Mouse (Mus musculus) CH12.LX (cell line): ENCODE data around the gene Washc1. TPM values are rescaled to one million over a fixed set of nuclear protein-coding genes. Genes with fewer than 3 reads are reported as not detected.
A peak's percentile ranks its signal among the peaks of the same experiment; 100 is the strongest.
"Not testable (repeated sequence)": the region's sequence is repeated elsewhere in the genome, so short reads cannot be mapped to it uniquely, and the experiment has no call there.

Experiments
- DNase-seq: peaks from one replicate; pipeline ENCODE4 v3.0.0-alpha.2; 2013; ENCODE audit errors: extremely low read depth
- H3K27ac ChIP-seq: 2 replicates; pipeline ENCODE4 v1.5.1; 2012; ENCODE audit warnings: low read depth, mild to moderate bottlenecking, control low read depth, moderate library complexity; ENCODE audit not compliant: insufficient read depth
- H3K27me3 ChIP-seq: replicated peaks from 2 replicates; pipeline ENCODE3; 2012; ENCODE audit warnings: inconsistent platforms
- H3K36me3 ChIP-seq, 2 experiments: replicated peaks in 1 of 2; 2 replicates each; pipeline versions ENCODE3 to v1.6.1; 2012; ENCODE audit warnings: inconsistent platforms in 1 of 2, low read length in 1 of 2, mild to moderate bottlenecking in 1 of 2, mixed read lengths in 1 of 2, moderate library complexity in 1 of 2; ENCODE audit not compliant: control insufficient read depth in 1 of 2, insufficient read depth in 1 of 2
- H3K4me1 ChIP-seq, 2 experiments: 2 replicates each; pipeline ENCODE4 v1.6.1; 2012; ENCODE audit warnings: inconsistent platforms in 1 of 2, moderate library complexity in 1 of 2; ENCODE audit not compliant: insufficient read depth in 2 of 2, control insufficient read depth in 1 of 2
- H3K4me2 ChIP-seq: 2 replicates; pipeline ENCODE4 v1.6.1; 2012; ENCODE audit warnings: low read depth, mild to moderate bottlenecking, control low read depth; ENCODE audit not compliant: poor library complexity, insufficient read depth, severe bottlenecking
- H3K4me3 ChIP-seq, 3 experiments: fragments of 150-350 bp in 1 of 3; sonication (generic) in 1 of 3; replicated peaks in 1 of 3; 2 replicates each; pipeline versions ENCODE3 to v1.5.1; 2011 to 2012; ENCODE audit warnings: low read depth in 2 of 3, low read length in 2 of 3, mild to moderate bottlenecking in 2 of 3, moderate library complexity in 2 of 3, control low read depth in 1 of 3, improper control_type of control experiment in 1 of 3, inconsistent platforms in 1 of 3, mixed read lengths in 1 of 3; ENCODE audit not compliant: poor library complexity in 1 of 3
- H3K79me2 ChIP-seq: replicated peaks from 2 replicates; pipeline ENCODE4 v1.6.1; 2012; ENCODE audit warnings: mild to moderate bottlenecking, moderate library complexity; ENCODE audit not compliant: control insufficient read depth, poor library complexity, insufficient read depth, severe bottlenecking; ENCODE audit errors: extremely low read depth
- H3K9ac ChIP-seq: 2 replicates; pipeline ENCODE4 v1.6.1; 2012; ENCODE audit warnings: low read depth, mild to moderate bottlenecking, control low read depth, moderate library complexity; ENCODE audit not compliant: insufficient read depth
- H3K9me3 ChIP-seq: replicated peaks from 2 replicates; pipeline ENCODE3; 2012; ENCODE audit warnings: low read length, inconsistent platforms, mixed read lengths
- BHLHE40 ChIP-seq: IDR thresholded peaks from 2 replicates; pipeline ENCODE4 v1.6.1; 2011; ENCODE audit warnings: mild to moderate bottlenecking, low read depth, low read length, improper control_type of control experiment
- CHD1 ChIP-seq: IDR thresholded peaks from 2 replicates; pipeline ENCODE4 v1.6.1; 2012; ENCODE audit warnings: low read depth, low read length, improper control_type of control experiment, inconsistent platforms
- CHD2 ChIP-seq: IDR thresholded peaks from 2 replicates; pipeline ENCODE4 v1.6.1; 2011; ENCODE audit warnings: low read length, improper control_type of control experiment
- CTCF ChIP-seq, 2 experiments: IDR thresholded peaks in 1 of 2; conservative IDR thresholded peaks in 1 of 2; 2 replicates each; pipeline ENCODE4 v1.5.1; 2011 to 2012; ENCODE audit warnings: low read depth in 2 of 2, low read length in 2 of 2, improper control_type of control experiment in 1 of 2, inconsistent platforms in 1 of 2, mild to moderate bottlenecking in 1 of 2, moderate library complexity in 1 of 2
- E2F4 ChIP-seq: IDR thresholded peaks from 2 replicates; pipeline ENCODE4 v1.6.1; 2011; ENCODE audit warnings: low read depth, low read length, improper control_type of control experiment; ENCODE audit not compliant: insufficient replicate concordance
- ELF1 ChIP-seq: IDR thresholded peaks from 2 replicates; pipeline ENCODE4 v1.6.1; 2014; ENCODE audit warnings: low read depth, mild to moderate bottlenecking, inconsistent platforms, low read length, improper control_type of control experiment
- ETS1 ChIP-seq: conservative IDR thresholded peaks from 2 replicates; pipeline ENCODE4 v1.6.1; 2012; ENCODE audit warnings: low read depth, mild to moderate bottlenecking, inconsistent platforms, low read length, improper control_type of control experiment, moderate library complexity
- GABPA ChIP-seq: IDR thresholded peaks from 2 replicates; pipeline ENCODE4 v1.6.1; 2012; ENCODE audit warnings: low read depth, low read length, improper control_type of control experiment, inconsistent platforms; ENCODE audit not compliant: insufficient replicate concordance
- HCFC1 ChIP-seq: IDR thresholded peaks from 2 replicates; pipeline ENCODE4 v1.6.1; 2012; ENCODE audit warnings: low read depth, mild to moderate bottlenecking, inconsistent platforms, low read length, improper control_type of control experiment
- IRF4 ChIP-seq: IDR thresholded peaks from 2 replicates; pipeline ENCODE4 v1.6.1; 2014; ENCODE audit warnings: low read depth, mild to moderate bottlenecking, inconsistent platforms, low read length, improper control_type of control experiment
- JUN ChIP-seq: IDR thresholded peaks from 2 replicates; pipeline ENCODE4 v1.6.1; 2011; ENCODE audit warnings: low read depth, mild to moderate bottlenecking, low read length, improper control_type of control experiment, moderate library complexity; ENCODE audit not compliant: insufficient read depth
- MEF2A ChIP-seq: IDR thresholded peaks from 2 replicates; pipeline ENCODE4 v1.6.1; 2014; ENCODE audit warnings: low read depth, mild to moderate bottlenecking, inconsistent platforms, low read length, improper control_type of control experiment, borderline replicate concordance
- MXI1 ChIP-seq: IDR thresholded peaks from 2 replicates; pipeline ENCODE4 v1.6.1; 2011; ENCODE audit warnings: mild to moderate bottlenecking, low read depth, low read length, improper control_type of control experiment
- PAX5 ChIP-seq: IDR thresholded peaks from 2 replicates; pipeline ENCODE4 v1.6.1; 2012; ENCODE audit warnings: low read length, inconsistent platforms, mixed read lengths
- POLR2A ChIP-seq: IDR thresholded peaks from 2 replicates; pipeline ENCODE4 v1.6.1; 2011; ENCODE audit warnings: low read depth, mild to moderate bottlenecking, improper control_type of control experiment, low read length
- RCOR1 ChIP-seq: conservative IDR thresholded peaks from 2 replicates; pipeline ENCODE4 v1.6.1; 2012; ENCODE audit warnings: low read depth, mild to moderate bottlenecking, inconsistent platforms, low read length, improper control_type of control experiment
- SMC3 ChIP-seq: IDR thresholded peaks from 2 replicates; pipeline ENCODE4 v1.6.1; 2011; ENCODE audit warnings: low read depth, low read length, improper control_type of control experiment
- TBP ChIP-seq: conservative IDR thresholded peaks from 2 replicates; pipeline ENCODE4 v1.6.1; 2011; ENCODE audit warnings: low read depth, low read length, improper control_type of control experiment
- UBTF ChIP-seq: IDR thresholded peaks from 2 replicates; pipeline ENCODE4 v1.6.1; 2012; ENCODE audit warnings: low read depth, mild to moderate bottlenecking, inconsistent platforms, low read length, improper control_type of control experiment, moderate library complexity
- USF1 ChIP-seq: IDR thresholded peaks from 2 replicates; pipeline ENCODE4 v1.6.1; 2014; ENCODE audit warnings: low read depth, mild to moderate bottlenecking, inconsistent platforms, low read length, improper control_type of control experiment
- ZC3H11A ChIP-seq: IDR thresholded peaks from 2 replicates; pipeline ENCODE4 v1.6.1; 2012; ENCODE audit warnings: low read depth, mild to moderate bottlenecking, inconsistent platforms, low read length, improper control_type of control experiment
- ZMIZ1 ChIP-seq: IDR thresholded peaks from 2 replicates; pipeline ENCODE4 v1.6.1; 2012; ENCODE audit warnings: low read depth, mild to moderate bottlenecking, inconsistent platforms, low read length, improper control_type of control experiment
- dilution Hi-C: fragments of 300-500 bp; cut with MboI; formaldehyde crosslinking; loops from 2 replicates; pipeline ENCODE4 v1.14.3; 2020; ENCODE audit warnings: low sequenced_read_pairs; ENCODE audit not compliant: extremely low pct_unique_long_range_greater_than_20kb, extremely low pct_ligation_motif_present
- in situ Hi-C: fragments of 300-500 bp; cut with MboI; formaldehyde crosslinking; loops from 3 replicates; pipeline ENCODE4 v1.14.3; 2019; ENCODE audit warnings: low sequenced_read_pairs, low pct_ligation_motif_present, low pct_unique_long_range_greater_than_20kb, mixed read lengths
- polyA plus RNA-seq: library from polyadenylated mRNA; unstranded; fragments of >175 nt; gene quantifications from 2 replicates; pipeline ENCODE4 v1.2.1, GENCODE M21; 2012; ENCODE audit warnings: low read depth; ENCODE audit not compliant: insufficient read length
- total RNA-seq, 2 experiments: library from RNA; depleted of rRNA; stranded (reverse); fragments of 300-350 nt in 1 of 2; fragments of >200 nt in 1 of 2; gene quantifications; 2 replicates each; pipeline ENCODE4 v1.2.3; 2012 to 2014

The Washc1 gene
- total and polyA plus RNA-seq, 3 experiments: 16.4 to 27.8 (median 20.3) TPM

DNA sequence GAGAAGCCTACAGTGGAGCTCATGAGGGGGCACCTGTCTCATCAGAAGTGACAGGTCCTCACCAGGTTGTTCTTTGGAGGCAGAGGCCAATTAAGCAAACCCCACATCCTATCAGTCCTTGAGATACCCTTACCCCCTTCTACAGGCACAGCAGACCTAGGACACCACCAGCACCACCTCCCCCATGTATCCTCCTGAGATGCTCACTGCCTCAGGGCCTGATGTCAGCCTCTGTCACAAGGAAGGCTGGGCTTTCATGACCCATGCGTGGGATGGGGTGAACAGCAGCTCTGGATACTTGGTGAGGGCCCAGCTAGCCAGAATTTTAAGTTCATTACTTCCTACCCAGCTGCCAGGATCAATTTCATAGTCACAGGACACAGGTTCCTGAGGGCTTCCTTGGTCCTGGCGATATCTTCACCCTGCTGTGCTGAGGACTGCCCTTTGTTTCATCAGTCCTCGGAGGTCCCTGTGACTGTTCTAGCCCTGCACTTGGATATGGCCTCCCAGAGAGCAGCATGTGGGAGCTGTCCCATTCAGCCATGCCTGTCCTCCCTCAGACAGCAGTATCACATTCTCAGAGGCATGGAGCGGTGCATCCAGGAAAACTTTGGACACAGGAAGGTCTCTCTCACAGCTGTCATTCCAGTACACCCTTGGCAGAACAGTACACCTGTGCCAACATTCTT is 42.5 kb downstream of the Washc1 start:
- in situ Hi-C loops: loop anchor here (10.0 kb wide), 1 partner anchor 61 kb away; no protein-coding TSS in a partner anchor
- H3K9me3 ChIP-seq, H3K4me2 ChIP-seq, DNase-seq, H3K4me1 ChIP-seq, H3K4me3 ChIP-seq, H3K9ac ChIP-seq, dilution Hi-C loops, H3K27me3 ChIP-seq, H3K27ac ChIP-seq, H3K79me2 ChIP-seq: not testable (repeated sequence)
- peaks cover 35 to 41% of the 10 kb centered on the region in 2 experiments for H3K36me3 ChIP-seq

DNA sequence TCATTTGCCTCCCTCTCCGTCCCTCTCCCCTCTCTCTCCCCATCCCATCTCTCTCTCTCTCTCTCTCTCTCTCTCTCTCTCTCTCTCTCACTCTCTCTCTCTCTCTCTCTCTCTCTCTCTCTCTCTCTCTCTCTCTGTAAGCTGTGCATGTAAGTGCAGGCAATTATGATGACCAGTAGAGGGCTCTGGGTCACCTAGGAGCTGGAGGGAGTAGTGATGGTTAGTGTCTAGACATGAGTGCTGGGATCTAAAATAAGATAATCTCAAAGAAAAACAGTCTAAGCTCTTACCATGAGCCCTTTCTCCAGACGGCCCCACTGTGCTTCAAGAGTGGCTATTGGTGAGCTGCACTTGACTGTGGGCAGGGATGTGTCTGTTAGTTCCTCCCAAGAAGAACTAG is 43.5 kb downstream of the Washc1 start:
- Histone ChIP-seq H3K27me3 (no peaks in the 10 kb centered on the region), H3K4me1 (no peaks in the 10 kb centered on the region), H3K9me3 (no peaks in the 10 kb centered on the region), H3K9ac (no peak overlapping the region), H3K27ac (no peak overlapping the region), H3K4me3 (no peak overlapping the region), H3K36me3 (peaks cover 25 to 31% of the 10 kb centered on the region in 2 experiments)
- in situ Hi-C loops: loop anchor here (10.0 kb wide), 1 partner anchor 60 kb away; no protein-coding TSS in a partner anchor
- dilution Hi-C loops: no loop called here
- no peak for DNase-seq
- TF ChIP-seq RCOR1 (no peak), MEF2A (no peak), CTCF (conservative IDR thresholded peaks at IDR 0.05 in 1 of 2, IDR thresholded peaks at IDR 0.05 in 1 of 2; ENCODE audit: low read depth in 2 of 2, low read length in 2 of 2) (peak in 1 of 2 experiments; percentile 16; a peak in 1 of 4 replicates), ZC3H11A (no peak), ELF1 (no peak), PAX5 (no peak), ZMIZ1 (no peak), CHD1 (no peak), USF1 (no peak), POLR2A (no peak), SMC3 (peak; percentile 2; the same call in 1 of the 2 replicates), GABPA (no peak)
- TF ChIP-seq, all 38 proteins: peak for 2
- no peak overlapping the region for H3K4me2 ChIP-seq
- no peaks in the 10 kb centered on the region for H3K79me2 ChIP-seq

DNA sequence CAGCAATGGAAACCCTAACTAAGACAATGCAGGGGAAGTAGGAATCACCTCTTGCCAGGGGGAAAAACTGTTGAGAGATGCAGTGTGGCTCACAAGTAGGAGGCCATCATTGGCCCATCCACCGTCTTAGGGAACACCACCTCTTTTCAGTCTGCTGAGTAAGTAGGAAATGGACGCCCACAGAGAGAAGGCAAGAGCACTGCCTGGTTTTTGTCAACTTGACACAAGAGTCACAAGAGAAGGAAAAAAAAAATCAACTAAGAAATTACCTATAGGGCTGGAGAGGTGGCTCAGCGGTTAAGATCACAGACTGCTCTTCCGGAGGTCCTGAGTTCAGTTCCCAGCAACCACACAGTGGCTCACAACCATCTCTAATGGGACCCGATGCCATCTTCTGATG is 46.9 kb downstream of the Washc1 start:
- in situ Hi-C loops (loop anchor here (10.0 kb wide), 1 partner anchor 57 kb away; no protein-coding TSS in a partner anchor), dilution Hi-C loops (no loop called here)
- Histone ChIP-seq H3K27me3 (no peaks in the 10 kb centered on the region), H3K27ac (no peak overlapping the region), H3K9ac (no peak overlapping the region), H3K36me3 (peaks cover 0 to 5% of the 10 kb centered on the region in 2 experiments), H3K4me3 (no peak overlapping the region), H3K4me1 (no peaks in the 10 kb centered on the region), H3K9me3 (peaks cover 6% of the 10 kb centered on the region), H3K4me2 (no peak overlapping the region), H3K79me2 (no peaks in the 10 kb centered on the region)
- no peak for DNase-seq
- TF ChIP-seq UBTF: no peak
- no peak for TF ChIP-seq MEF2A
- no peak for TF ChIP-seq CHD2
- no peak for TF ChIP-seq MXI1
- no peak for TF ChIP-seq TBP
- no peak for TF ChIP-seq E2F4
- TF ChIP-seq USF1: no peak
- TF ChIP-seq IRF4: no peak
- TF ChIP-seq ETS1: no peak
- no peak for TF ChIP-seq SMC3
- TF ChIP-seq HCFC1: no peak
- no peak for TF ChIP-seq BHLHE40
- TF ChIP-seq JUN: no peak
- no peak for TF ChIP-seq ZC3H11A
